Mouse (Mus musculus): Measurements from ENCODE around the gene Acbd5. TPM values are rescaled to one million over a fixed set of nuclear protein-coding genes. Genes with fewer than 3 reads are reported as not detected.

Gene Acbd5
- polyA plus RNA-seq, 1 experiment = 7.8 TPM

DNA sequence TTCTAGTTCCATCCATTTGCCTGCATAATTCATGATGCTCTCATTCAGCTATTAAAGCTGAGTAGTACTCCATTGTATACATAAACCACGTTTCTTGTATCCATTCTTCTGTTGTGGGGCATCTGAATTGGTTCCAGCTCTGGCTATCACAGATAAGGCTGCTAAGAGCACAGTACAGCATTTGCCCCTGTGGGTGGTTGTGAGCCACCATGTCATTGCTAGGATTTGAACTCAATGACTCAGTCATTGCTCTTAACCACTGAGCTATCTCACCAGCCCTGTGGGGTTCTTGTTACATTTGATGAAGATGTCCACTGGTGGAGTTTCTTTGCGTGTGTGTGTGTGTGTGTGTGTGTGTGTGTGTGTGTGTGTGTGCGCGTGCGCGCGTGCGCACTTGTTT is 16.6 kb downstream of the Acbd5 start:
- H3K36me3 ChIP-seq (ENCODE audit: control insufficient read depth, insufficient read depth, low read length) = no peaks in the 10 kb centered on the region; the same call in 1 of the 2 replicates
- no peaks in the 10 kb centered on the region for H3K4me1 ChIP-seq (ENCODE audit: control insufficient read depth, insufficient read depth, low read length)
- H3K4me3 ChIP-seq (ENCODE audit: control insufficient read depth, low read depth, low read length) = no peak overlapping the region
- TF ChIP-seq POLR2A (IDR thresholded peaks at IDR 0.05; ENCODE audit: control insufficient read depth, low read depth, low read length) = no peak
- TF ChIP-seq CTCF (IDR thresholded peaks at IDR 0.05; ENCODE audit: control insufficient read depth, insufficient read depth, insufficient replicate concordance, low read depth, low read length) = no peak
- H3K27ac ChIP-seq (ENCODE audit: control insufficient read depth, insufficient read depth, low read depth, low read length) = no peak overlapping the region
- H3K27me3 ChIP-seq (ENCODE audit: control insufficient read depth, insufficient read depth, low read length) = no peaks in the 10 kb centered on the region

DNA sequence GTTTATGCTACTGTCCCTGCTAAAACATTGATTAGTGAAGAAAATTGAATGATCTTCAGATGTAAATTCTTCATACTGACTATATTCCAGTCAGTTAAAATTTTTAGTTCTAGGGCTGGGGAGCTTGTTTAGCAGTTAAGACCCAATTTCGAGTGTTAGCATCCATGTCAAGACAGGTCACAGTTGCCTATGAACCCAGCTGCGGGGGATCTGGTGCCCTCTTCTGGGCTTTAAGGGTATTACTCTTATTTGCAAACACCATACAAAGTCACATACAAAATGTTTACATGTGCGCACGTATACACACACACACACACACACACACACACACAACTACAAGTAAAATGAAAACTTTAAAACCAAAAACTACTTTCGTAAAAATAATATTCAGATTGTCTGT is 24.2 kb downstream of the Acbd5 start:
- TF ChIP-seq CTCF (IDR thresholded peaks at IDR 0.05; ENCODE audit: control insufficient read depth, insufficient read depth, insufficient replicate concordance, low read depth, low read length) = peak; percentile 30; the same call in 1 of the 2 replicates
- no peak for TF ChIP-seq POLR2A (IDR thresholded peaks at IDR 0.05; ENCODE audit: control insufficient read depth, low read depth, low read length)
- no peak overlapping the region for H3K4me3 ChIP-seq (ENCODE audit: control insufficient read depth, low read depth, low read length)
- H3K27ac ChIP-seq (ENCODE audit: control insufficient read depth, insufficient read depth, low read depth, low read length) = no peak overlapping the region
- no peaks in the 10 kb centered on the region for H3K4me1 ChIP-seq (ENCODE audit: control insufficient read depth, insufficient read depth, low read length)
- H3K27me3 ChIP-seq (ENCODE audit: control insufficient read depth, insufficient read depth, low read length) = no peaks in the 10 kb centered on the region
- H3K36me3 ChIP-seq (ENCODE audit: control insufficient read depth, insufficient read depth, low read length) = no peaks in the 10 kb centered on the region; the same call in 1 of the 2 replicates

DNA sequence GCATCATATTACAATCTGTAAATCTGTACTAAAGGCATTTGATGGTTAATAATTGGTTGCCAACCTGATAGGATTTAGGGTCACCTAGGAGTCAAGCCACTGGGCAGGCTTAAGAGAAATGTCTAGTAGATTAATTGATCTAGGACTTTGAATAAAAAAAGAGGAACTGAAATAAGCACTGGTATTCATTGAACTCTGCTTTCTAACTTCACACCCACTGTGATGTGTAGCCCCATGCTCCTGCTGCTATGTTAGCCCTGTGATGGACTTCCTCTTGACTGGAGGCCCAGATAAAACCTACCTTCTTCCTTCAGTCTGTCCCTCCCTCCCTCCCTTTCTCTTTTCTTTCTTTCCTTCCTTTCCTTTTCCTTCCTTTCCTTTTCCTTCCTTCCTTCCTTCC is 29.1 kb downstream of the Acbd5 start:
- TF ChIP-seq POLR2A (IDR thresholded peaks at IDR 0.05; ENCODE audit: control insufficient read depth, low read depth, low read length) = no peak
- Histone ChIP-seq H3K4me1 (ENCODE audit: control insufficient read depth, insufficient read depth, low read length) (no peaks in the 10 kb centered on the region), H3K27ac (ENCODE audit: control insufficient read depth, insufficient read depth, low read depth, low read length) (no peak overlapping the region), H3K36me3 (ENCODE audit: control insufficient read depth, insufficient read depth, low read length) (no peaks in the 10 kb centered on the region; the same call in 1 of the 2 replicates), H3K4me3 (ENCODE audit: control insufficient read depth, low read depth, low read length) (no peak overlapping the region), H3K27me3 (ENCODE audit: control insufficient read depth, insufficient read depth, low read length) (no peaks in the 10 kb centered on the region)

DNA sequence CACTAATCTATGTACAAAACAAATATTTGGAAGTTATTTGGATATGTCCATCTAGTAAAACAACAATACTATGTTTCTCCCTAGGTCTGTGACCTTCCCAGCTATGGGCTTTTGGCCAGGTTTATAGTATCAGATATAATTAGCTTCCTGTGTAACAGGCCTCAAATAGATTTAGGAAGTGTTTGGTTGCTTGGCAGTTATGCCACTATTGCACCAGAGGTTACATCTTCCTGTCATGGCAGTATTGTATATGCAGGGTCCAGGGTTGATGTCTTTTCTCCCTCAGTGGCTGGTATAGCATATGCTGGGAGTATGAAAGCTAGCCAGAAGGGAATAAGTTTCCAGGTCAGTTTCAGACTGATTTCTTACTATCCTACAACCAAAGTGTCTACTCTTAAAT is 34.3 kb downstream of the Acbd5 start:
- Histone ChIP-seq H3K36me3 (ENCODE audit: control insufficient read depth, insufficient read depth, low read length) (no peaks in the 10 kb centered on the region; the same call in 1 of the 2 replicates), H3K27ac (ENCODE audit: control insufficient read depth, insufficient read depth, low read depth, low read length) (no peak overlapping the region), H3K27me3 (ENCODE audit: control insufficient read depth, insufficient read depth, low read length) (no peaks in the 10 kb centered on the region)

DNA sequence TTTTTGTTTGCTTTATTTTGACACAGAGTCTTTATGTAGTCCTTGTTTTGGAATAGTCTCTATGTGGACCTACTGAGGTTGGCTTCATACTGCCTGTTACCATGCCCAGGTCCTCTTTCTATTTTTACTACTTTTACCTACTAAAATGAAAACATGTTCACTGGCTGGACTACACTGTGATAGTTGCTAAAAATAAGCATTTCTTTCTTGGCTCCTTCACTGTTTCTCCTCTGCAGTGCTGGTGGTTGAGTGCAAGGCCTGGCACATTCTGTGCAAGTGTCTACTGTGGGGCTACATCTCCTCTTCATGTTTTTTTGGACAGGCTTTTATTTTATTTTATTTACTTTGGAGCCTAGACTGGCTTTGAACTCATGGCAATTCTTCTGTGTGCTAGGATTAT is 51.6 kb downstream of the Acbd5 start:
- Histone ChIP-seq H3K27ac (ENCODE audit: control insufficient read depth, insufficient read depth, low read depth, low read length) (no peak overlapping the region), H3K4me3 (ENCODE audit: control insufficient read depth, low read depth, low read length) (no peak overlapping the region), H3K4me1 (ENCODE audit: control insufficient read depth, insufficient read depth, low read length) (no peaks in the 10 kb centered on the region), H3K36me3 (ENCODE audit: control insufficient read depth, insufficient read depth, low read length) (no peaks in the 10 kb centered on the region), H3K27me3 (ENCODE audit: control insufficient read depth, insufficient read depth, low read length) (no peaks in the 10 kb centered on the region)
- TF ChIP-seq POLR2A (IDR thresholded peaks at IDR 0.05; ENCODE audit: control insufficient read depth, low read depth, low read length) (no peak), CTCF (IDR thresholded peaks at IDR 0.05; ENCODE audit: control insufficient read depth, insufficient read depth, insufficient replicate concordance, low read depth, low read length) (no peak)

More for the DNA sequence above, 34.3 kb downstream of the Acbd5 start:
- Histone ChIP-seq H3K4me1 (ENCODE audit: control insufficient read depth, insufficient read depth, low read length) (no peaks in the 10 kb centered on the region), H3K4me3 (ENCODE audit: control insufficient read depth, low read depth, low read length) (no peak overlapping the region)
- TF ChIP-seq CTCF (IDR thresholded peaks at IDR 0.05; ENCODE audit: control insufficient read depth, insufficient read depth, insufficient replicate concordance, low read depth, low read length) = no peak
- no peak for TF ChIP-seq POLR2A (IDR thresholded peaks at IDR 0.05; ENCODE audit: control insufficient read depth, low read depth, low read length)

DNA sequence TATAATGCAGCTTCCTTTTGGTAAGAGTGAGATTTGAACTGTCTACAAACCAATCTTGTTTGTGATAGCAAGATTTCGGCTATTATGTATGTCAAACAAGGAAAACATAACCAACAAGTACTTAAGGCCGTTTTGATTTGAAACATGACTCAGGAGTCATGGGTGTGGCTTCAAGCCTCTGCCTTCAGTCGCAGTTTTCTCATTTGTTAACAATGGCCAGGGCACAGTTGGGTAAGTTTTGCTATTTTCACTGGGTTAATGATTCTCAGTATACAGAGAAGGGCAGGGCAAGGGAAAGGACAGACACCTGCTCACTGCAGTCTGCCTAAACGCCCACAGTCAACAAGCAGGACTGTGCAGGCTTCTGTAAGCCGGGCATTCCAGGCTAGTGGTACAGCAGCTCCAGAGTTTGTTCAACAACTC is 87.2 kb downstream of the Acbd5 start:
- Histone ChIP-seq H3K27me3 (ENCODE audit: control insufficient read depth, insufficient read depth, low read length) (no peaks in the 10 kb centered on the region), H3K4me3 (ENCODE audit: control insufficient read depth, low read depth, low read length) (peak overlapping the region; percentile 97), H3K4me1 (ENCODE audit: control insufficient read depth, insufficient read depth, low read length) (peaks cover 4% of the 10 kb centered on the region; the same call in 1 of the 2 replicates), H3K27ac (ENCODE audit: control insufficient read depth, insufficient read depth, low read depth, low read length) (peak overlapping the region; percentile 98), H3K36me3 (ENCODE audit: control insufficient read depth, insufficient read depth, low read length) (no peaks in the 10 kb centered on the region)
- TF ChIP-seq CTCF (IDR thresholded peaks at IDR 0.05; ENCODE audit: control insufficient read depth, insufficient read depth, insufficient replicate concordance, low read depth, low read length) = no peak

DNA sequence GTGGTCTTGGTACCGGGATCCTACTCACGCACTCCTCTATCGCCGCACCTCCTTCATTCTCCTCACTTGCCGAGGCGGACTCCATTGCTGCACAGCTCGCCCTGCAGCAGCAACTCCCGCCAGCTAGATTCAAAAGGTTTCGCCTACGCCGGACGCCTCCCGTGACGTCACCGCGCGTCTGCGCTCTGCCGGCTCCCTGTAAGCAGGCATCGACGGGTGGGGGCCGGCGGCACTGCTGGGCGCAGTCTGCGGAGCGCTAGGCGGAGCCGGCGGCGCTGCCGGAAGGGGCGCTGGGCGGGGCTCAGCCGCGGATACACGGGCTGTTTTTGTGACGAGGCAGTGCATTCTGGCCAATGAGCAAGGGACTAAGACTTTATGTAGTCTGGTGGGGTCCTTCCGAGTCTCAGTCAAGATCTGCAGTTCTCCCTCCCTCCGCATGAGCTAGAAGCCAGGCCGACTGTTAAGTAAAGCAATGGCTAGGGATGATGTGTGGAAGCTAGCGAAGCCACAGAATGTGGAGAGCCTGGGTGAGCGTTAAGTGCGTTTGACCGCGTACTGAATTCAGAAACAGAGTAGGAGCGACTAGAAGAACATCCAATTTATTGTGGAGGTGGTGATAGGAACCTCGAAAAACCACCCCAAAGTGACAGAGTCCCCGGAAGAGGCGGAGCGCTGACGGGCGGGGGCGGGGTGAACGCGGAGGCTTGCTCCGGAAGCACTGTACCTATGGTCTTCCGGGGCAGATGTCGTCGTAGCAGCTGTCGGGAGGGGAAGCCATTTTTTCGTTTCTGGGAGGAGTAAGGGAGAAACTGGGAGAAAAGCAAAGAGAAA is 88.0 kb downstream of the Acbd5 start, which contains the start of the genes Mastl and Yme1l1:
Gene Mastl, minus strand, starts transcription at position 248 of the 831 bp plus-strand sequence.
Gene Yme1l1, plus strand, starts transcription at position 593 of the 831 bp plus-strand sequence.
- TF ChIP-seq POLR2A (IDR thresholded peaks at IDR 0.05; ENCODE audit: control insufficient read depth, low read depth, low read length) (peak; percentile 90), CTCF (IDR thresholded peaks at IDR 0.05; ENCODE audit: control insufficient read depth, insufficient read depth, insufficient replicate concordance, low read depth, low read length) (peak; percentile 3; the same call in 1 of the 2 replicates)
- Histone ChIP-seq H3K4me1 (ENCODE audit: control insufficient read depth, insufficient read depth, low read length) (peaks cover 4% of the 10 kb centered on the region; the same call in 1 of the 2 replicates), H3K36me3 (ENCODE audit: control insufficient read depth, insufficient read depth, low read length) (no peaks in the 10 kb centered on the region), H3K27ac (ENCODE audit: control insufficient read depth, insufficient read depth, low read depth, low read length) (peak within 1 kb of the TSS; percentile 98), H3K27me3 (ENCODE audit: control insufficient read depth, insufficient read depth, low read length) (no peaks in the 10 kb centered on the region), H3K4me3 (ENCODE audit: control insufficient read depth, low read depth, low read length) (peak within 1 kb of the TSS; percentile 97)

Data from testis, adult 2 months (tissue).